Mouse (Mus musculus) cerebellum, adult 11 months (tissue): Measurements from ENCODE around the gene Gm9945.

Experiments
- DNase-seq: peaks from one replicate; pipeline ENCODE4 v3.0.0; 2022

The Gm9945 gene

DNA sequence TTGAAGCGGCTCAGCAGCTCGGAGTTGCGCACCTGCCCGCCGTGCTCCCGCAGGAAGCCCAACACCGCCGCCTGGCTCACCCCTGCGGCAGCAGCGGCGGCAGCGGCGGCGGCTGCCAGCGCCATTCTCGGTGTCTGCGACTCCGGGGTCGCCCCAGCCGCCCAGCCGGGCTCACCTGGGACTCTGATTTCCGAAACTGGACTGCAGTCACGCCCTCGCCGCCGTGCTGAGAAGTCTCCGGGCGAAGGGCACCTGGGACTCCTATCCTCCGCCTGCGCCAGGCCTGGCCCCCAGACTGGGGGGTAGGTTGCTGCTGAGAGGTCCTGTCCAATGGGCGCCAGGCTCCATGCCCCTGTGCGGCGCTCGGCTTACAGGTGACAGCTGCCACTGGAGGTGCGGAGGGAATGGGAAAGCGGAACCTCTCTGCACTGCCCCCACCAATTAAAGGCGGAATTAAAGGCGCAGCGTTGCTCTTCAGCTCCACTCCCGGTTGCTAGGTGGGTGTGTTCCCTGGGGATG, at the start of gene Gm9945, which contains the start of gene Sowaha:
TSS of gene Gm9945 (plus strand) at position 384 of the 519 bp plus-strand sequence.
TSS of gene Sowaha (minus strand) at position 492 of the 519 bp plus-strand sequence.
- DNase-seq, result peak; percentile 82

DNA sequence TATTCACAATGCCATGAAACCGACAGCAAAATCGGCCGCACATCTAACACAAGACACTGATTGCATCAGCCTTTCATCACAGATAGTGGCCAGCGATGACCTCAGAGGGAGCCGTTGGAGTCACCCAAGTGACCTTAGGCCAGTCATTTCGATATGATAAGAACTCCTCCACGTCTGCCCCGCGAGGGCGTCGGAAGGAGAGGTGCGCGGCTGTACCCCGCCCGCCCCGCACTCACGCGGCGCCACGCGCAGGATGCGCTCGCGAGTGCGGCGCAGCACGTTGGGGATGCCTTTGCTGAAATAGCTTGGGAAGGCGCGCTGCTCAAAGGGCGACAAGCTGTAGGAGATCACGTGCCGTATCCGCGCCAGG, 49.7 kb upstream of the Gm9945 start:
- DNase-seq, result no peak

DNA sequence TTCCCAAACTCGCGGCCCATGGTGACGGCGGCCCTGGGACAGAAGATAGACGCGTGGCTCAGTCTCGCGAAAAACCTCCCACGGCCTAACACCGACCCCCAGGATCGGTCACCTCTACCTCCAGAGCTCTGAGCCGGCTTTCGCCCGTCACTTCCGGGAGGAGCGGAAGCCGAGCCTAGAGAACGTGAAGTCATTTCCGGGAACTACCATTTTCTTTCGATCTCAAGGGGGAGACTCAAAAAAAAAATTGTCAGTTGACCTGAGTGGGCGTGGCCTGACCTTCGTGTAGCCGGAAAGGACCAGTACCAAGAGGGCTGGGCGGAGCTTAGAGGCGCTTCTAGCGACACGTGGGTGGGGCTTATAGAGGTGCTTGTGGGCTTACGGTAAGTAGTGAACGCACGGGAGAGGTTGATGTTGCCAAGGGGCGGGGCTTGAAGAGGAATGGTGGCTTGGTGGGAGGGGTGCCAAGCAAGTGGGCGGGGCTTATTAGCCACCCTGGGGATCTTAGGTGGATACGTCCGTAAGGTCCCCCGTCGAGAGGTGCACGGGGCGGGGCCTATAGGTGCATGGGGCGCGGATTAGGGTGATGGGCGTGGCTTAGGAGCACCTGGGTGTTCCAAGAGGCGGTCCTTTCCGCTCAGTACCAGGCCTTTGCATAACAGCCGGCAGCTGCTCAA, 49.2 kb upstream of the Gm9945 start, which contains the start of the genes Uqcrq and Gdf9:
TSS of gene Uqcrq (minus strand) at position 162 of the 677 bp plus-strand sequence.
TSS of gene Gdf9 (plus strand) at position 354 of the 677 bp plus-strand sequence.
- DNase-seq, result peak; percentile 100

DNA sequence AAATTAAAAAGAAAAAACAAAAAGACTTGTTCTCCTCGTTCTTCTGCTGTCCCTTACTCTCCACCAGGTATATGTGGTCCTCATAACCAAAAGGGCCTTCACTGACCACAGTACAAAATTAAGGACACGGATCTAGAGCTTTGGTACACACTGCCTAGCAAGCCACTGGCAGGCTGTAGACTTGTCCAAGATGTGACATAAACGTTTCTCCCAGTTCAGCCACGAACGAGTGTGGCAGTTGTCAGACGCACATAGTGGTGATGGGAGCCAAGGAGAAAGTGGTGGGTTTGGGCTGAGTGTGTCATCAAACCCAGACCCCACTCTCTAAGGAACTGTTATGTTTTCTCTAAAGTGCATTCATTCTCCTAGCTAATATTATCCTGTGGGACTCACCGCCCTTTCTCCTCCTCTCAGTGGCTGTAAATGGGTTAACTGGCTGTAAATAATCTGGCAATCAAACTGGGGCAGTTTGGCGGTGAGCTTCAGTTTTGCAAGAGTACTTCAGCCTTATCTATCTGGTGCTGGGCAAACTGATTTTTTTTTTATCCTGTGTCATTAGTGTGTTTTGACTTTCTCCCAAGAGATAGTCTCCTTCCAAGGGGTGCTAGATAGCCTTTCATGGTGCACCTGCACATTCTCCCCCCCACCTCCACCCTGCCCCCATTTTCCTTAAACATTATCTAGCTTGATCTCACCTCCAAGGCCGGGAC, 48.5 kb upstream of the Gm9945 start:
- DNase-seq, result no peak

DNA sequence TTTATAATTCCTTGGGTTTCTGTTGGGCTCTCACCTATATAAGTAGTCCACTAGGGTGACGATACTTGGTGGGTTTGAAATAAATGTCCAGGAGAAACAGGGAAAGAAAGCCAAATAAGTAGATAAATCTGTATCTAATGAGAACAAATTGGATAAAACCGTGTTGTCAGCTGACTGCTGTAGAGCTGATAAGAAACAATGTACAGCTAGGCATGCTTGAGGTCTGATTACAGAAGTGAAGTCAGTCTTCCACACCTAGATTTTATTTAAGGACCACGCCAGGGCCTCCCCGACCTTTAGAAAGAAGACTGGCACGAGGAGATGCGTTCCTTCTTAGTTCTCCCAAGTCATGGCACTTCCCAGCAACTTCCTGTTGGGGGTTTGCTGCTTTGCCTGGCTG, 46.9 kb upstream of the Gm9945 start:
- DNase-seq, result no peak

DNA sequence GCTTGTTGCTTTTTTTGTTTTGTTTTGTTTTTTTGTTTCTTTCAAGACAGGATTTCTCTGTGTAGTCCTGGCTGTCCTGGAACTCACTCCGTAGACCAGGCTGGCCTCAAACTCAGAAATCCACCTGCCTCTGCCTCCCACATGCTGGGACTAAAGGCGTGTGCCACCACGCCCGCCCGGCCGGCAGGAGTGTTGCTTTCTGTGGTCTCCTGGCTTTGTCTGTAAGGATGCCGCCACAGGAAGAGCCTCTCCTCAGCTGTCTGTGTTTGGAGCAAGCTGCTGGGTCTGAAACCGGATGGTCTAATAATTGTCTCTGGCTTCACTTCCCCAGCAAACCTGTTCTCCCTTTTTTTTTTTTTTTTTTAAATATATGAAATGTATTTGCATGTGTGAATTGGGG, 44.5 kb upstream of the Gm9945 start:
- DNase-seq, result no peak

DNA sequence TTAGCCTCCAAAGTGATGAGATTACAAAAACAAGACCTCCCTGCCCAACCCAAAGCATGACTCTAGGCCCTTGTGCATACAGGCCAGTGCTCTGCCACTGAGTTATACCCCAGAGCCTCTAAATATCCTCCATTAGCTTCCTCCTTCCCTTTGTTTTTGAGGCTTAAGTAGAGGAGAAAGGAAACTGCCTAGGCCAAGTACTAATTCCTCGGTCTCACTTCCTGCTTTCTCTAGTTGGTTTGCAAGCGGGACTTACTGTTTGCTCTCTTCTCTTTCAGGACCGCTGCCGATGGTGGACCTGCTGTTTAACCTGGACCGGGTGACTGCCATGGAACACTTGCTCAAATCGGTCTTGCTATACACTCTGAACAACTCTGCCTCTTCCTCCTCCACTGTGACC, 43.6 kb upstream of the Gm9945 start:
- DNase-seq, result no peak

DNA sequence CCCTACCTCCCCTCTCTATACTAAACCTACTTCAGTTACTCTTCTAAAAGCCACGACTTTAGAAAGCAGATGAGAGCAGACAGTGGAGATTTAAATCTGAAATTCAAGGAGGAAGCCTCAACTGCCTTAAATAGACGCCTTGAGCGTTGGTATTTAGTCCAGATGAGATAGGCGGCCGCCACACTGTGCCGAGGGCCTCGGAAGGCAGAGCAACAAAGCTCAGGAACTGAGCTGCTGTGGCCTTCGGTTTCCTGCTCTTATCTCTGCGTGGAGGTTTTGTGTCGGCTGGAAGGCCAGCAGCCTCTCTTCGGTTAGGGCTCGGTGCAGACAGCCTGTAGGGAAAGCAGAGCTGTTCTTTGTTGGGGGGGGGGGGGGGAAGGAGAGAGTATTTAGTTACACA, 38.0 kb upstream of the Gm9945 start:
- DNase-seq, result no peak

DNA sequence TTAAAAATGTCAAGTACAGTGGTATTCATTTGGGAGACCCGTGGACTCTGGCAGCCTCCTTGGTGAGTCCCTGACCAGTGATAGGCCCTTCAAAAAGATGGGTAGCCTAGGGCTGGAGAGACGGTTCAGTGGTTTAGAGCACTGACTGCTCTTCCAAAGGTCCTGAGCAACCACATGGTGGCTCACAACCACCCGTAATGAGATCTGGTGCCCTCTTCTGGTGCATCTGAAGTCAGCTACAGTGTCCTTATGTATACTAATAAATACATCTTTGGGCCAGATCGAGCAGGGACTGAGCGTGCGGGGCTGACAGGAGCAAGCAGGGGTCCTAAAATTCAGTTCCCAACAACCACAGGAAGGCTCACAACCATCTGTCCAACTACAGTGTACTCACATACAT, 36.1 kb upstream of the Gm9945 start:
- no peak for DNase-seq

DNA sequence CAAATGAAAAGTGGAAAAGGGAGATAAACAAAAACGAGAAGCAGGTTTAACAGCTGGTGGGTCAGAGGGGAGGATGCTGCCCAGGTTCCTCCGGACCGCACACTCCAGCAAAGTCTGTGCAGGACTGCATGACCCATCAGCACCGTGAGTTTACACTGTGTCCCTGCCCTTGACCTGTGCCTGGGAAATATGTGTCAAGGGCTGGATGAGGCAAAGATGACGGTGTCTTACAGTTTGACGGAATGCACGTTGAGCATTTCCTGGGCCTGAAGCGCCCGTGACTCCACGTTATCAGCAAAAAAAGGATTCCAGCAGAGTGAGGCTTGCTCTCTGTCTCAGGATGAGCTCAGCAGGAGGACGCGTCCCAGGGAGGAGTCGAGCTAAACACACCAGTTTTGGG, 34.4 kb upstream of the Gm9945 start:
- DNase-seq, result no peak

DNA sequence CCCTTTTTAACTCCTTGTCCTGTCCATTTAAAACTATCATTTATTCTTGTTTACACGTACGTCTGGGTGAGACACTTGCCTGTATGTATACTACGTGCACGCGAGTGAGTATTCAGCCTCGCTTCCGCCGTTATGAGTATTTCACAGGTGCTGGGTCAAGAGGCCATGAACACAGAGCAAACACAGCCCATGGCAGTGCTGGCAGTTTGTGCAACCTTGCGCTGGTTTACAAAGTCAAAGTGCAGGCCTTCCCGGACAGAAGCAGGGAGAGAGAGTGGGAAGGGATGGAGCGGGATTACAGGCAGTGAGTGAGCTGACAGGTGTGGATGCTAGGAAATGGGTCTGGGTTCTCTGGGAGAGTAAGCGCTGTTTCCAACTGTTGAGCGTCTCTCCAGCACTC, 33.8 kb upstream of the Gm9945 start:
- no peak for DNase-seq

DNA sequence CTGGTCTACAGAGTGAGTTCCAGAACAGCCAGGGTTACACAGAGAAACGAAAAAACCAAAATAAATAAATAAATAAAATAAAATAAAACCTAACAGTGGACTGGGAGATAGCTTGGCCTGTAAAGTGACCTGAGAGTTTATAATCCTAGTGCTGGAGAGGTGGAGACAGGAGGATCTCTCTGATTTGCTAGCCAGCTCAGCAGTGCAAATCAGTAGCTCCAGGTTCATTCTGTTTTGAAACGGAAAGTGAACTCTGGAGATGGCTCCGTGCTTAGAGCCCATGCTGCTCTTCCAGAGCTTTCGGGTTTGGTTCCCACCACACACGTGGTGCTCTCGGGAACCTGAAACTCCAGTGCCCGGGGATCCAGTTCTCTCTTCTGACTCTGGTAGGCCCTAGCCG, 32.0 kb upstream of the Gm9945 start:
- DNase-seq, result no peak

DNA sequence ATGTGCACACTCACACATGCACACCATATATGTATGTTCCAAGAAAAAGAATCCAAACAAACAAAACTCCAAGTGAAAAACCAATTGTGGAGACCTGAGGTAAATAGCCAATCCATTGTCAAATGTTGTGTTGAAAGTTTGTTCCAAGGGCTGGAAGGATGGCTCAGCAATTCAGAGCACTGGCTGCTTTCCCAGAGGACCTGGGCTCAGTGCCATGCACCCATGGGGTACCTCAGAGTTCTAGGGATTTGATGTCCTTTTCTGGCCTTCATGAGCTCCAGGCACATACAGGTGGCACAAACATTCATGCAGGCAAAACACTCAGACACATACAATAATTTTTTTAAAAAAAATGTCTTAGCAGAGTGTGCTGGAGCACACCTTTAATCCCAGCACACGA, 31.4 kb upstream of the Gm9945 start:
- peak; percentile 89 for DNase-seq

DNA sequence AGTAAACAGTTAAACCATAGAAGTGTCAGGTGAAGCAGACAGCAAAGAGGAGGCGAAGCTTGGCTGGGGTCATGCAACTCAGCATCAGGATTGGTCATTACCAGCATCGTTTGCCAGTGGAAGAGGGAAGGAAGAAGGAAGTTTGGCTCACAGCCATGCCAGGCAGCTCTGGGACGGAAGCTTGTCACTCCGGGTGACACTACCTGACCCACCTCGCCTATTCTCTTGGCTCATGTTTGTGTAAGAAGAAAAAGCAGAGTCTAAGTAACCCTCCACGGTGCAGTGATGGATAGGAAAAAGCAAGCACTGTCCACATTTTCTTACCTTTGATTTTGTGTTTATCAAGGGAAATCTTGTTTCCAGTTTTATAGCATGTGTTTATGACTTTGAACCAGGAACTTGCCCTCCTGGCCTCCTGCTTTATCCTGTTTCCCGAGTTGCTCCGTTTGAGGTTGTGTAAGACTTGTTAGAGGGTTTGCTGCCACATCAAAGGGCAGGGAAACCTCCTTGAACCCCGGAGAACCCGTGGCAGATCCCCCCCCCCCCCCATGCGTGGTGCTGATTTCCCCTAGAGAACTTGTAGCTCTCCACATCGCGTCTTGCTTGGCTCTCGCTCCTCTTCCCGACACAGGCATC, 29.8 kb upstream of the Gm9945 start:
- no peak for DNase-seq

DNA sequence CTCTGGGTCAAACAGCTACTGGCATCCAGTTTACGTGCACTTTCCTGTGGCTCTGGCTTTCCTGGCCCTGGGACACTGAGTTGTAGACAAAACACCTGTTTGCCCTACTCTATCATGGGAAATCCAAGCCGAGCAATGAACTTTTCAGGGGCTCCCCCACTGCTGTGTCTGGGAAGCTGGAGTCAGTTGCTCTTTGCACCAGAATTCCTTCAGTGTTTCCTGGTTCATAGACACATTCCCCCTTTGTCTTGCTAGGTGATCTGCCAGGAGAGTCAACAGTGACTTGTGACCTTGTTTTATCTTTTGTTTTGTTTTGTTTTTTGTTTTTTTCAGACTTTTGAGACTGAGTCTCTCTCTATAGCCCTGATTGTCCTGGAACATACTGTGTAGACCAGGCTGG, 28.6 kb upstream of the Gm9945 start:
- no peak for DNase-seq

DNA sequence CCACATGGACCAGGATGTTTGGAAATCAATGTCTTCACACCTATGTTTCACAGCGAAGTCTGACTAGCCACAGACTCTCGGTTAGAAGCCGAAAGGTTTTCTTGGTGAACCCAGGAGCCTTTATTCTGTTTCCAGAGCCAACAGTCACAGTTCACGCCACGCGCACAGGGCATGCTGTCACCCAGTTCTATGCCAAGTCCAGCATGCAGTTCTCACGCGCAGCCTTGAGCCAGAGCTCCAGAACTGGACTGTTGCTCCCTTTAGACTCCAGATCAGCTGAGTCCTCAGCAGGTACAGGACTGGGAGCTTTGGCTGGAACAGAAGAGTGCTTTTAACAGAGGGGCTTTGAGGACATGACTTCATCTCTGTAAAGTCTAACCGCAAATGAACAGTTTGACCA, 27.6 kb upstream of the Gm9945 start:
- no peak for DNase-seq

DNA sequence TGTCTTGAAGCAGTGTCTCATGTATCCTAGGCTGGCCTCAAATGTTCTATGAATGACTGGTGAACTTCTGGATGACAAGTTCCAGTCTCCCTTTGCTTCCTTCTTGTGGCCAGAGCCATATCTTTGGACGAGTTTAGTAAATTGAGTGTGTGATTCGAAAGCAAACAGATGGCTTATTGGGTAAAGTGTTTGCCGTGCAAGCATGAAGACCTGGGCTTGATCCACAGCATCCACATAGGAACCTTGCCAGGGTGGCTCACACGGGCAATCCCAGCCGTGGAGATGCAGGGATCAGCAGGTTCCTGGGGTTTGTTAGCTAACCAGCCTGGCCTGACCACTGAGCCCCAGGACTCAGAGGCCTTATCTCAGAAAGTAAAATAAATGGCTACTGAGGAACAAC, 26.9 kb upstream of the Gm9945 start:
- no peak for DNase-seq

DNA sequence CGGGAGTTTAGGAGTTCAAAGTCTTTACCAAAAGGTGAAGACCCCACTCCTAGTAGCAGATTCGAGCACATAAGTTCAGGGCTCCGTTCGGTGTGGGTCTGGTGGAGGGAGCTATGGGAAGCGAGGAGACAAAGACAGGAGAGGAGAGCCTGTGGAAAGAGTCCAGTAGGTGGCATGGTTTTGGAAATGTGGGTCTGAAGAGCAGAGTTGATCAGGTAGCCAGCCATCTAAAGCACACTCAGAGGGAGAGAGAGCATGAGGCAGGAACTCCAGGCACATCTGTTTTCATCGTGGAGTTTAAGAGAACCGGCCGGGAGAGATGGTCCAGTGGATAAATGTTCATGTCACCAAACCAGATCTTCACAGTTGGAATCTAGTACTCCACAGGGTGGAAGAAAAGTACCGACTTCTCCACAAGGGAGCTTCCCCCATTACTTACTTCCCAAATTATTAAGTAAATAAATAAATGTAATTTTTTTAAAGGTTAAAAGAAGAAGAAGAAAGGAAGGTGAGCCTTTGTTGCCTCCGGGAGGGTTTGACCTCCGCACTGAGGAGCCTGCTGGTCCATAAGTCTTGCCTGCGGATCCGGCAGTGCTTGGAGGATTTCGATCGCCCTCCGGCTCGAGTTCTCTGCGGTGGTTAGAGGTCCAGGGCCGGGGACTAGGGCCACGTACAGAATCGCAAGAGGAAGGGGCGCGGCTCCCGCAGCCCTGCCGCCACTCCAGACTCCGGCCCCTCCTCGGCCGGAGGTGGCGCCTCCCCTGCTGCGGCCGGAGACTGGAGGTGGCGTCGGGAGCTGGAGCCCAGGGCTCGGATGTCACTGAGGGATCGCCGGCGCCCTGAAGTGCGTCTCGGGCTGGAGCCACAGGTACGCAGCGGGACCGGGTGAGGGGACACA, 23.2 kb upstream of the Gm9945 start, which contains the start of the genes Gm10447 and Shroom1:
TSS of gene Gm10447 (minus strand) at position 637 of the 898 bp plus-strand sequence.
TSS of gene Shroom1 (plus strand) at position 732 of the 898 bp plus-strand sequence.
- no peak for DNase-seq

DNA sequence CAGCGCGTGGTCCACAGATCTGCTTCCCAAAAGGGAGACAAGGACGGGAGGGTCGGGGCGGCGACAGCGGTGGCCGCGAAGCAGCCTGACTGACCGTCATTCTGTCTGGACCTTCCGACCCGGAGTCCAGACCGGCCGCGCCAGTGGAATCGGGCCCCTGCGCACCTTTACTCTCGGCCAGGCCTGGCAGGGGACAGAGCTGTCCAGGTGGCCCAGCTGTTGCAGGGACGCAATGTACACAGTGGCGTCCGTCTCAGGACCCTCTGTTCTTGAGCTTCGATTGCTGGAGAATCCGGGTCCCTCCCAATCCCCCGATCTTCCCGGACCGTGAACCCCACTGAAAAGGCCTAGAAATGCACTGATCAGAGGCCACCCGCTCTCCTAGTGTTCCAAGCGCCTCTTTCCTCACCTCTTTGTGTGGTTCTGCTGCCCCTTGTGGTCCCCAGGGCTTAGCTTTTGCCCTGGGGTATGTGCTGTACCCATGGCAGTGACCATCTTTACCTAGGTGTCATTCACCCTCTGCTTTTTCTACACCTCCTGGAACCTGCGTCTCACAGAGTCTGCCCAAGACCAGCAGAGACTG, 22.5 kb upstream of the Gm9945 start:
- DNase-seq, result no peak

DNA sequence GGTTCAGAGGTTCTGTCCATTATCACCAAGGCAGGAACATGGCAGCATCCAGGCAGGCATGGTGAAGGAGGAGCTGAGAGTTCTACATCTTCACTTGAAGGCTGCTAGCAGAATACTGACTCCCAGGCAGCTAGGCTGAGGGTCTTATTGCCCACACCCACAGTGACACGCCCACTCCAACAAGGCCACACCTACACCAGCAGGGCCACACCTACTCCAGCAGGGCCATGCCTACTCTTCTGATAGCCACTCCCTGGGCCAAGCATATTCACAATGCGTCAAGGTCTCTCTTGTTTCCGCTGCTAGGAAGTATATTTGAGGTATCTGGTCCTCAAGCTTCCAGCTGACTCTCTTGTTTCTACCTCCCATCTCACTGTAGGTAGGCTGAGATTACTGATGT, 21.0 kb upstream of the Gm9945 start:
- no peak for DNase-seq

DNA sequence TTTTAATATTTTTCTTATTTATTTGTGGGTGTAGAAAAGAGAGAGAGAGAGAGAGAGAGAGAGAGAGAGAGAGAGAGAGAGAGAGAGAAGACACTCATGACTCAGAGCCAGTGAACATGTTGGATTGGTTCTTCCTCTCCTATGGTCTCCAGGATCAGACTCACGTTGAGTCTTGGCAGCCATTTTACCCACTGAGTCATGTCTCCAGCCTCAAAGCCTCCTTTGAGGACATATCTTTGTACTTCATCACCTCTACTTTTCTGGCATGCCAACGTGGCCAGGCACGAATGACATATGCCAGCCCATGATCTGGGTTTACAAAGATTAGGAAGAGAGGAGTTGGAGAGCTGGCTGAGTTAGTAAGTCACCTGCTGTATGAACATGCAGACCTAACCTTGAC, 19.8 kb upstream of the Gm9945 start:
- DNase-seq, result no peak

DNA sequence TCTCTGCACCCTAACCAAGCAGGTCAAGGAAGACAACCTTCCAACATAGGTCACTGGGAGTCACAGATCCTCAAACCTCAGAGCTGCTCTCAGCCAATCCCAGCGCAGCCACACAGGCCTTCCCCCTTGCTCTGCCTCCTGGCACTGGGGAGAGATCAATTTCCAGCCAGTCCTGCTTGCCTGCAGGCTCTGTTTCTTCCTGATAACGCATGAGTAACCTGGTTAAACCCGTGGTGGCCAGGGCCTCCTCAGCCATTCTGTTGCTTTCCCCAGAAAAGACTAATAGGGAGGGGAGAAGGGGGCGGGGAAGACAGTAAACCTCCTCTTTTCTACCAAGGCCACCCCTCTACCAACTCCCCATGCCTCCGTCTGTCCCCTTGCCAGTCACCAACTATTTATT, 18.2 kb upstream of the Gm9945 start:
- no peak for DNase-seq
